Mouse (Mus musculus) spleen, adult 2 months (tissue): Measurements from ENCODE around the gene Mei1. TPM values are rescaled to one million over a fixed set of nuclear protein-coding genes. Genes with fewer than 3 reads are reported as not detected.

Source experiments
- DNase-seq, 2 experiments: peaks; one replicate each; pipeline versions ENCODE4 v3.0.0 to v3.0.0-alpha.2; 2012 to 2021; ENCODE audit warnings: low spot score in 2 of 2, low read depth in 1 of 2
- H3K27ac ChIP-seq: fragments of 200-500 bp; 2 replicates; pipeline ENCODE4 v1.5.1; 2012; ENCODE audit warnings: low read length, inconsistent platforms; ENCODE audit not compliant: insufficient read depth
- H3K27me3 ChIP-seq: fragments of 200-500 bp; 2 replicates; pipeline ENCODE4 v1.6.1; 2012; ENCODE audit warnings: mild to moderate bottlenecking, moderate library complexity, low read length, inconsistent platforms; ENCODE audit not compliant: control insufficient read depth, insufficient read depth
- H3K36me3 ChIP-seq: fragments of 200-500 bp; 2 replicates; pipeline ENCODE4 v1.6.1; 2012; ENCODE audit warnings: mild to moderate bottlenecking, low read length, inconsistent platforms; ENCODE audit not compliant: control insufficient read depth, insufficient read depth
- H3K4me1 ChIP-seq: fragments of 200-500 bp; 2 replicates; pipeline ENCODE4 v1.6.1; 2011; ENCODE audit warnings: inconsistent platforms; ENCODE audit not compliant: control insufficient read depth, insufficient read depth, insufficient read length
- H3K4me3 ChIP-seq: fragments of 200-500 bp; 2 replicates; pipeline ENCODE4 v1.5.1; 2011; ENCODE audit warnings: mild to moderate bottlenecking, inconsistent platforms; ENCODE audit not compliant: insufficient read depth, insufficient read length; ENCODE audit errors: extremely low read depth
- CTCF ChIP-seq: fragments of 200-500 bp; IDR thresholded peaks from 2 replicates; pipeline ENCODE4 v1.5.1; 2011; ENCODE audit warnings: mild to moderate bottlenecking, inconsistent platforms; ENCODE audit not compliant: insufficient read depth, insufficient read length, insufficient replicate concordance; ENCODE audit errors: extremely low read depth
- POLR2A ChIP-seq: fragments of 200-500 bp; IDR thresholded peaks from 2 replicates; pipeline ENCODE4 v1.6.1; 2011; ENCODE audit warnings: low read depth, low read length, inconsistent platforms
- WGBS: fragments of 180-500 bp; shearing (Covaris S2); methylation state at CpG from one replicate; pipeline ENCODE4 v1.1.7; 2018; 5-methylcytosine and 5-hydroxymethylcytosine counted together
- polyA plus RNA-seq: library from polyadenylated mRNA; depleted of rRNA; stranded (reverse); fragments of >200 nt; gene quantifications from 2 replicates; pipeline ENCODE4 v1.2.3, GENCODE M21; 2012; rRNA removed

Gene Mei1
- polyA plus RNA-seq, 1 experiment: not detected

- Histone ChIP-seq H3K4me1 (peaks cover 12% of the 10 kb centered on the region), H3K27me3 (no peaks in the 10 kb centered on the region), H3K27ac (no peak overlapping the region), H3K36me3 (peaks cover 52% of the 10 kb centered on the region), H3K4me3 (no peak overlapping the region)
- no peak for DNase-seq
- 84% methylated on average over 8 of the region's 8 CpGs for WGBS
- TF ChIP-seq POLR2A (no peak), CTCF (no peak)
These were observed 102.9 kb downstream of the Mei1 start for GRCm38 (mm10) chr15:82172648-82173047.

GRCm38 (mm10) chr15:82175091-82175490 lies 105.3 kb downstream of the Mei1 start:
- Histone ChIP-seq H3K4me3 (no peak overlapping the region), H3K4me1 (no peaks in the 10 kb centered on the region), H3K27me3 (no peaks in the 10 kb centered on the region), H3K36me3 (peaks cover 71% of the 10 kb centered on the region), H3K27ac (no peak overlapping the region)
- 96% methylated on average over 9 of the region's 9 CpGs for WGBS
- TF ChIP-seq POLR2A (no peak), CTCF (no peak)
- DNase-seq: no peak

Other genes starting within 250 kb of the Mei1 start
- gene Tob2, start 211.2 kb upstream of the Mei1 start, polyA plus RNA-seq: 24.8 and 36.6 TPM in 2 replicates
- 22.7 and 29.8 TPM in 2 replicates for gene Phf5a, start 198.1 kb upstream of the Mei1 start, polyA plus RNA-seq
- 68.7 and 80.4 TPM in 2 replicates for gene Aco2, start 197.7 kb upstream of the Mei1 start, polyA plus RNA-seq
- 8.6 and 11.1 TPM in 2 replicates for gene Polr3h, start 143.8 kb upstream of the Mei1 start, polyA plus RNA-seq
- 5.4 and 6.1 TPM in 2 replicates for gene Csdc2, start 133.2 kb upstream of the Mei1 start, polyA plus RNA-seq
- 18.2 and 28.1 TPM in 2 replicates for gene Pmm1, start 109.1 kb upstream of the Mei1 start, polyA plus RNA-seq
- gene 1700029P11Rik, start 89.5 kb upstream of the Mei1 start, polyA plus RNA-seq: not detected in 2 replicates
- gene Xrcc6, start 82.2 kb upstream of the Mei1 start, polyA plus RNA-seq: 11.8 TPM in 2 replicates
- 15.4 and 18.1 TPM in 2 replicates for gene Desi1, start 36.1 kb upstream of the Mei1 start, polyA plus RNA-seq
- gene Snu13, start 22.4 kb upstream of the Mei1 start, polyA plus RNA-seq: 34.5 and 37.5 TPM in 2 replicates
- not detected in 2 replicates for gene 4930407I10Rik, start 10.8 kb upstream of the Mei1 start, polyA plus RNA-seq
- gene Ccdc134, start 57.9 kb downstream of the Mei1 start, polyA plus RNA-seq: 16.2 and 16.7 TPM in 2 replicates
- gene Srebf2, start 77.2 kb downstream of the Mei1 start, polyA plus RNA-seq: 204 and 317 TPM in 2 replicates
- 5.4 and 14.7 TPM in 2 replicates for gene Shisa8, start 142.8 kb downstream of the Mei1 start, polyA plus RNA-seq
- 120 and 179 TPM in 2 replicates for gene Tnfrsf13c, start 154.4 kb downstream of the Mei1 start, polyA plus RNA-seq
- gene Cenpm, start 174.8 kb downstream of the Mei1 start, polyA plus RNA-seq: 10.2 and 16.8 TPM in 2 replicates
- gene 1500009C09Rik, start 182.4 kb downstream of the Mei1 start, polyA plus RNA-seq: 0.05 and 0.08 TPM in 2 replicates
- gene Sept3, start 204.9 kb downstream of the Mei1 start, polyA plus RNA-seq: 1.6 and 1.8 TPM in 2 replicates
- 0.07 TPM in 1 of 2 replicates, not detected in the other for gene Wbp2nl, start 229.0 kb downstream of the Mei1 start, polyA plus RNA-seq